Mouse (Mus musculus) gastrocnemius, postnatal 4 days (tissue): ENCODE results near the gene Scap. TPM values are rescaled to one million over a fixed set of nuclear protein-coding genes. Genes with fewer than 3 reads are reported as not detected.
A peak's percentile ranks its signal among the peaks of the same experiment; 100 is the strongest.
"Not testable (repeated sequence)": the region's sequence is repeated elsewhere in the genome, so short reads cannot be mapped to it uniquely, and the experiment has no call there.

Experiments
- DNase-seq, 2 experiments: peaks; one replicate each; pipeline ENCODE4 v3.0.0; 2021 to 2022; ENCODE audit warnings: low spot score in 2 of 2, mixed read lengths in 2 of 2
- total RNA-seq, 2 experiments: library from RNA; stranded (reverse); gene quantifications; 2 replicates each; pipeline ENCODE4 v1.2.3; 2021

Gene Scap
- total RNA-seq, 2 experiments from 2014 or later: 25.1 to 29.4 TPM

DNA sequence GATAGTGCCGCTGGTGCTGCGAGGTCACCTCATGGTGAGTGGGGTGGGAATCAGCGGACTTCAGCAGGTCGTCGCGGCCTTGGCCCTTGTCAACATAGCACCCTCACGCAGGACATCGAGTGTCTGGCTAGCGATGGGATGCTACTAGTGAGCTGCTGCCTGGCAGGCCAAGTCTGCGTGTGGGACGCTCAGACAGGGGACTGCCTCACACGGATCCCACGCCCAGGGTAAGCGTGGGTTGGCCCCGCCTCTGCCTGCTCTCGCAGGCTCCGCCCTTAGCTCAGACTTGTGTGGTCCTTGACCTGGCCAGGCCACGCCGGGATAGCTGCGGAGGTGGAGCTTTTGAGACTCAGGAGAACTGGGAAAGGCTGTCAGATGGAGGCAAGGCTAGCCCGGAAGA, 47.6 kb downstream of the Scap start:
- DNase-seq: no peak

DNA sequence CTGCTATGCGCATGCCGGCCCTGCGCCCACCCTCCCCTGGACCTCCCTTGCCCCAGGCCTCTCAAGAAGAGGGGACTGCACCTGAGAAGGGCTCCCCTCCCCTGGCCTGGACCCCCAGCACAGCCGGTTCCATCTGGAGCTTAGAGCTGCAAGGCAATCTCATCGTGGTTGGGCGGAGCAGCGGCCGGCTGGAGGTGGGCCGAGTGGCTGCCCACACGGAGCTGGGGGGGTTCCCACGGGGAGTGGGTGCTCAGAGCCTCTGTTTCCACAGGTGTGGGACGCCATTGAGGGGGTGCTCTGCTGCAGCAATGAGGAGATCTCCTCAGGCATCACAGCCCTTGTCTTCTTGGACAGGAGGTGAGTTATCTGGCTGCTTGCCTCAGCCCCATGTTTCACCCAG, 48.2 kb downstream of the Scap start:
- no peak for DNase-seq

DNA sequence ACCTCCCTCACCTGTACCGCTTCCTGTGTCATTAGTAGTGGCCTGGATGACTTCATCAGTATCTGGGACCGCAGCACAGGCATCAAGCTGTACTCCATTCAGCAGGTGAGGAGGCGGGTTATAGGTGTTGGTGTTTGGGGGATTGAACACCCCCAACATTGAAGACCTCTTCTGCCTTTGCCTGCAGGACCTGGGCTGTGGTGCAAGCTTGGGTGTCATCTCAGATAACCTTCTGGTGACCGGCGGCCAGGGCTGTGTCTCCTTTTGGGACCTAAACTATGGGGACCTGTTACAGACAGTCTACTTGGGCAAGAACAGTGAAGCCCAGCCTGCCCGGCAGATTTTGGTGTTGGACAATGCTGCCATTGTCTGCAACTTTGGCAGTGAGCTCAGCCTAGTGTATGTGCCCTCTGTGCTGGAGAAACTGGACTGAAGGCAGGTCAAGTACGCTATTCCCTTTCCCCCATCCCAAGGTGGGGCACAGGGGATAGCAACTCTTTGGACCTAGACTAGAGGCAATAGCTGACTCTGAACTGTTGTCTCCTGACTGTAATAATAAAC, 51.4 kb downstream of the Scap start:
- no peak for DNase-seq

DNA sequence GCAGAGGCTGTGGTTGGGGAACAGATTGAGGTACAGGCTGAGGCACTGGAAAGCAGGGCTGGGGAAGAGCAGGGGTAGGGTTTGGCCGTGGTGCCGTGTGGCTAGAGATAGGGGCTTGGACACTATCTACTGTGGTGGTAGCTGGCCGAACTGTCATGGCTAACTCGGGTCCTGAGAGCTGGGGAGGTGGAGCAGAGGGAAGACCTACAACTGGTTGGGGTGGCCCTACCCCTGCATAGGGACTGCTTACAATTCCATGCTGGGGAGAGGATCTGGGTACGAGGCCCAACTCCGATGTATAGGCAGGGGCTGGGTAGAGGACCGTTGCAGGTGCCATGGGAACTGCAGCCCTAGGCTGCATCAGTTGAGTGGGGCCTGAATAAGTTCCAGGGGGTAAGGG, 54.9 kb downstream of the Scap start:
- DNase-seq: no peak

DNA sequence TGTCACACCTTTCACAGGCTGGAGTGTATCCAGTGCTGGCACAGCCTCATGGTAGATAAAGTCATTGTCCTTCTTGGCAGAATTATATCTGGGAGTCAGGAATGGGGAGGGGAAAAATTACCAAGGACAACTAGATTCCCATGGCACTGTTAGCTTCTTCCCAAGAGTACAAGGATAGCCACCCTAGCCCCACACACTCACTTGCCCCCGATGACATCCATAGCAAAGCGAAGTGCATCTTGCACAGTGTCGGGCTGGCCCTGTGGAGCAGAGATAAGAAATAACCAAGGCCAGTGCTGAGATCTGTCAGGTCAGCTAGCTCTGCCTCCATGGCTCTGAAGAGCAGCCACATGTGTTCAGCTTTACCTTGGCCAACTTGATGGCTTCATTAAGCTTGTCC, 57.8 kb downstream of the Scap start:
- DNase-seq: no peak

DNA sequence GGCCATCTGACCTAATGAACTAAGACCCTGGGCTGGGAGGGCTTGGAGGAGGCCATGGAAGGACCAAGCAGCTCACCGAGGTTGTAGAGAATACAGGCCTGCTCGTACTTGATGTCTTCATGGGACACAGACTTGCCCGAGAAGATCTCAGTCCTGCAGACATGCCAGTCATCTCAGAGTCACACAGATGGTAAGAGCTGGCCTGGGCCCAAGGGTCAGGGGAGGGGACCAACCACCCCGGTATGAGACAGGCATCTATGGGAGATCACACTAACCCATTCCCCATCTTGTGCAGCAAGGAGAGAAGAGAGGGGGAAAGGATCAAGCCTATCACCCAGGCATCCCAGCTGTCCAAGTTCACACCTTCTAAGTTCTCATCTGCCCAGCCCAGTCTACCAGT, 60.2 kb downstream of the Scap start:
- no peak for DNase-seq

DNA sequence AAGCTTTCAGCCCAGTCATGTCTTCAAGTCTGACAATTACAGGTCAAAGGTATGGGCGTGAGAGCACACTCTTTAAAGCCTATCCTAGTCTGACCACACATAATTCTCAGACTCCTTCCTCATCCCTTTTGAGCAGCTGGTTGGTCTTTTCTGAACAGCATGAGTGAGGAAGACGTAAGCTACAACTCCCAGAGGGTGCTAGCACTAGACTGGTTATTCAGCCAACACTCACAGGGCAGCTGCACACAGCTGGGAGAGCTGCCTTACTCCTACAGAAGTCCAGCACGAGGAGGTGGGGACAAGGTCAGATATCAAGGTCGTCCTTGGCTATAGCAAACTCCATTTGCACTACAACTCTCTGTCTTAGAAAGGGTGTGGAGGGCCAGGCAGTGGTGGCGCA, 67.6 kb downstream of the Scap start:
- DNase-seq: no peak

DNA sequence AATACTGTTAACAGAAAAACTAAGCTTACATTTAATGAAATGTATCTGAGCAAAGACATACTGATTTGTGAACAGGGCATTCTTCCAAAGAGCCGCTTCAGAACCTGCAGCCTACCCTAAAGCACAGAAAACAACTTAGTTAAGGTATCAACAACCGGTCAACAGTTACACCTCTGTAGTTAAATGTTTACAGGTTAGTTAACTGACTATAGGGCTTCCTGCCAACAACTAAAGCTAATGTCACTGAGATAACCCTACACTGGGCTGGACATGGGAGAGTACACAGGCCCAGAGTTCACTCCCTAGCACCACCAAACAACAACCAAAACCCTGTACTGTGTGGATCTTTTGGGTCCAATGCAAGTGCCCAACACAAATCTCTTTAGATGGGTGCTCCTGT, 69.6 kb downstream of the Scap start:
- DNase-seq: no peak

DNA sequence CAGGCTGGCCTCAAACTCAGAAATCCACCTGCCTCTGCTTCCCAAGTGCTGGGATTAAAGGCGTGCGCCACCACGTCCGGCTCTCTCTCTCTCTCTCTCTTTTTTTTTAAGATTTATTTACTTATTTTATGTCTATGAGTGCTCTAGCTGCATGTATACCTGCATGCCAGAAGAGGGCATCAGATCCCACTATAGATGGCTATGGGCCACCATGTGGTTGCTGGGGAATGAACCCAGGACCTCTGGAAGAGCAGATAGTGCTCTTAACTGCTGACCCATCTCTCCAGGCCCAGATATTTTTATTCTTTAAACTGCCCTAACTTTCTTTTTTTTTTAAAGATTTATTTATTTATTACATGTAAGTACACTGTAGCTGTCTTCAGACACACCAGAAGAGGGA, 70.2 kb downstream of the Scap start:
- not testable (repeated sequence) for DNase-seq

DNA sequence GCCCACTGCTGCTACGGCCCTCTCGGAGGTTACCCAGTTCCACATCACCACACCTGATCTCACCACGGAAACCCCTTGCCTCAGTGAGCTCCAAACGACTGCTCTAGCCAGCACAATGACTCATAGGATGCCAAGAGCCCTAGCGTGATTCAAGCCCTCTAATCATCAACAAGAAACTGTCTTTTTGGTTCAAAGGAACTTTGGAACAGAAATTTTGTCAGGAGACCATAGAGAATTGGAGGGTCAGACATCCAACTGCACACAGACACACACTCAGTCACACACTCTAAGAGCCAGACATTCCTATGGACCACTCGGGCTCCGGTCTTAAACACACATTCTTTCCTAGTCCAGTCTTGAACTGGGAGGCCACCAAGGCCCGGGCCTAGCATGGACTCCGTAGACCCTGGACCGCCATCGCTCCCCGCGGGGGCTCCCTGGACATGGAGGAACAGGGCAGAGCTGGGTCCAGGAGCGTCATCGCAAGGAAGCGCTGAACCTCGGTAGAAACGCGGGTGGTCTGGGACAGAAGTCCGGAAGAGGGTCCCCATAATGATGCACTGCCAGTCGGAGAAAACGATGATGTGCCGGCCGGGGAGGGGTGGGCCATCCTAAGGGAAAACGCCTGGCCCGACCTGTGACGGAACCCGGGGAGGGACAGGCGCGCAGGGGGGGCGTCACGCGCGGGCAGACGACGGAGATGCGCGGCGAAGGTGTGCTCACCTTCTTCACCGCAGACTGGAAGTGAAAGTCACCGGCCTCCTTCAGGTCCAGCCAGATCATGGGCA, 74.4 kb downstream of the Scap start:
- no peak for DNase-seq

DNA sequence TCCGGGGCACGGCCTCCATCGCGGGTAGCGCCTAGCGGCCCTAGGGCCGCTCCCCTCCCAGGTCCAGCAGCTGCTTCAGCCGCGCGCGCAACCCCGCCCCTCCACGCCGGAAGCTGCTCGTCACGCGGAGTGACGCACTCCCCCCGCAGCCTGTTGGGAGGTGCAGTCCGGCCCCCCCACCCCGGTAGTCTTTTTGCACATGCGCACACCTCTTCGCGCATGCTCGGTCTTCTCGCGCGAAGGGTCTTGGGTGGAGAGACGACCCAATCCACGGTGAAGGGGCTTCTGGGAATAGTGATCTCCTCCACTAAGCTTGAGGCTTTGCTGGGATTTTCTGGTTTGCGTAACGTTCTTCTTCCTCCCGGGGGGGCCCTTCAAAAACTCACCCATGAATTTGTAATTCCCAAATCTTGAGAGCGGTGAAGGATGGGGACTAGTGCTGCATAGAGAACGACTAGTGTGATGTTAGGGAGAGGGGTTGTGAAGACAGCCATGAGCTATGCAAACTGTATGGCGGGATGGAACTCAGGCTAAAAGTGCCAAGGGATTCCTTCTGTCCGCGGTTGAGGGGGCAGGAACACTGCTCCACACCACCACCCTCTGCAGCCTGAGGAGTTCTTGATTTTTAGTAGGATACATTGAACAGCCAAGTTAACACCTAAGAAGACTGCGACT, 75.1 kb downstream of the Scap start, which contains the start of gene Ptpn23:
TSS of gene Ptpn23 (minus strand) at position 115 of the 675 bp plus-strand sequence.
- DNase-seq: peak; percentile 95

DNA sequence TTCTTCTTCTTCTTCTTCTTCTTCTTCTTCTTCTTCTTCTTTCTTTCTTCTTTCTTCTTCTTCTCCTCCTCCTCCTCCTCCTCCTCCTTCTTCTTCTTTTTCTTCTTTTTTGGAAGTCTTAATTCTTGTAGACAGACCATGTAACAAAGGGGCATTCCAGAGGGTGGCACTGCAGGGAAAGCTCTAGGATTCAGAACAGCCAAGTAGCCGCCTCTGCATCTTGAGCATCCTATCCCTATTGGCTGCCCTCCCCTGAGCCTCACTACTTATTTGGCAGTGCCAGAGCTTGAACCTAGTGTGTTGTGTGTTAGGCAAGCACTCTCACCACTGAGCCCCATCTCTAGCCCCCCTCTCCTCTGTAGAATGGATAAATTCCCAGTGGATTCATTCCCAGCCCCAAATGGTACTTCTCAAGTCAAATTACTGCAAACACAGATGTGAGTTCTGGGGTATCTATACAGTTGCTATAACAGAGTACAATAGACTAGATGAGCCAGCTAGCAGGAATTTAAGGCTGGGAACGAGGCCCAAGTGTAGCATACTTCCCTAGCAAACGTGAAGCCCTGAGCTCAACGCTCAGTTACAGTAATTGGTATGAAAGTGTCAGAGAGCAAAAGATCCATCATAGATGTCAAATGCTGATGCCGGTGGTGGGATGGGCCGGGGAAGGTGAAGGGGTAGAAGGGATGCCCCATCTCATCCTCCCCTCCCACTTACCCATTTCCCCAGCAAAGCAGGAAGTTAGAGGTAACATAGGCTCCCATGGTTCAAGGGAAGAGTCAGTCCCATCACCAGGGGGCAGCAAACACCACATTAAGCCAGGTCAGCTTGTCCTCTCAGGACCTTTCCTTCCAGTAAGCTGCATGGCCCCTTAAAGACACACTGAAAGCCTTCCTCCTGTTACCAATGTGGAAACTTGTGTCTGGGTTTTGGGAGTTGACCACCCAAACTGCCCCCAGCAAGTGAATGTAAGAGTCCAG, 78.1 kb downstream of the Scap start:
- peak; percentile 67 to 85 for DNase-seq

DNA sequence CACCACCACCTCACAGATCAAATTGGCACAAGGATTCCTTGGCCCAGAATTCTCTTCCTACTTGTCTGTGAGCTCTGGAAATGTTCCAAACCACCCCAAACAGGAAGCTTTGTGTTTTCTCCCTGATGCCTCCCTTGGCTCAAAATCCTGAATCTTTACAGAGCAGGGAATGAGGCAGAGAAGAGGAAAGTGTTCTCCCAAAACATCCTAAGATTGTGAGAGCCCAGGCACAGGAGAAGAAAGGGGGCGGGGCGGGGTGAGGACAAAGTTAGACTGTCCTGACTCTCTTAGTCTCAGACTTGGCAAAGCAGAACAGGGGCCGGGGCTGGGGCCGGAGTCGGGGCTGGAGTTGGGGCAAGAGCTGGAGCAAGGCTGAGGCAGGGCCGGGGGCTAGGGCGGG, 79.8 kb downstream of the Scap start:
- peak in 1 of 2 experiments; percentile 35 for DNase-seq

DNA sequence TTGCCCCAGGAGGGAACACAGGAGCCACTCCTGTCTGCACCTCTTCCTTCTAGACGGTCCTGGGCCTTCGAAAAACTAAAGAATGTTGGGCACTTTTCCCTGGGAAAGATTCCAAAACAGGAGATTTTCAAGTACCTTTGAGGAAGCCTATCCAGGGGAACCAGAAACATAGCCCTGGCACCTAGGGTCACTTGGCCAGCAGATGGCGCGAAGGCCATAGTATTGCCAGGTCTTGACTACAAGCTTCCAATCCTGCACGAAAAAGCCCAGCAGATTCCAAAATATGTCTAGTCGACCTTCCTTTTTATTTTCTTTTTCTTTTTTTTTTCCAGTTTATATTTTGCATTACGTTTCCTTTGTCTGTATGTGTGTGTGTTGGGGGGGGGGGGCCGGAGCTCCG, 80.7 kb downstream of the Scap start:
- no peak for DNase-seq

DNA sequence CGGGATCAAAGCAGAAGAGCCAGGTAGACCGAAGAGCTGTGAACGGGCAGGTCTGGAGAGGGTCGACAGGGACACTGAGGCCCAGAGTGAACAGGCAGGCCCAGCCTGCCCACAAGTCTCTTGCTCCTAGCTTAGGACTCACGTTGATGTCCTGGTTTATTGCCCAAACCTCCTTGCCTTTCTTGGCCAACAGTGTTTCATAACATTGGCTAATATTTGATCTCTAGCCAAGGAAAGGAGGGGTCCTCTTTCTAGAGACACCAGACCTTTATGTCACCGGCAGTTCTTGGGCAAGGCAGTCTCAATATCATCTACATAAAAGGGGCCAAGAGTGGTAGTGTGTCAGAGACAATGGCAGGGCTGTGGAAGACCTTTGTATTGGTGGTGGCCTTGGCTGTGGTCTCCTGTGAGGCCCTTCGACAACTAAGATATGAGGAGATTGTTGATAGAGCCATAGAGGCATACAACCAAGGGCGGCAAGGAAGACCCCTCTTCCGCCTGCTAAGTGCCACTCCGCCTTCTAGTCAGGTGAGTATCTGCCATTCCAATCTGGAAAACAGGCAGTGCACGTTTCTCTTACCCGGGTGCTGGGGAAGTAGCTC, 86.5 kb downstream of the Scap start, which contains the start of gene Ngp:
TSS of gene Ngp (plus strand) at position 237 of the 602 bp plus-strand sequence.
- no peak for DNase-seq

DNA sequence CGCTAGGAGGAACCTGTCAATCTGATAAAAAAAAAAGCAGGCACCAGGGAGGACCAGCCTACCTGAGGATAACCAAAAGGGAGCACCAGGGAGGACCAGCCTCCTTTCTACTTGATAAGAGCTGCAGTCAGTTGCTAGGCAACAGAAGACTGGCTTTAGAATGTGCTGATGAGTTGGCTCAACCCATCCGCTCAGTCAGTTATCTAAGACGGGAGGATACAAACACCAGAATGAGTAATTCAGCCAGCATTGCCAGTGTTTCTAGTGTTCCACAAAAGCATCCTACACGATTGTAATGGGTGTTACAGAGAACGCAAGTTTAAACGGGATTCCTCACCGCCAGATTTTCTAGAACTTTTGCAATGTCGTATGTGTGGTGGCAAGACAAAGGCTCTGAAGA, 98.2 kb downstream of the Scap start:
- DNase-seq: no peak

DNA sequence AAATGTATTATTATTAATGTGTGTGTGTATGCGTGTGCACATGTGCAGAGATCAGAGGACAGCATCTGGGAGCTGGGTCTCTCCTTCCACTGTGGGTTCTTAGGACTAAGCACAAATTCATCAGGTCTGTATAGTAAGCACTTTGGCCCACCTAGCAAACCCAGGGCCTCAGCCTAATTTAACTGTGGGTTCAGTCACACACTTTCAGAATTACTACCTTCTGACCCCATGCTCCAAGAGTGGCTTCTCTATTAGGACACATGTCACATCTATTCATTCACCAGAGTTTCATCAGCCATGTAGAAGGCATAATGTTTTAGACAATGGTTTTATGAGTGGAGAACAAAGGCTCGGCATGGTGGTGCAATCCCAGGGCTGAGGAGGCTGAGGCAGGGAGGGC, 100.0 kb downstream of the Scap start:
- DNase-seq: no peak
